Comparison of ENCODE assay signal across 18 mouse cellular contexts in the genomic region with DNA sequence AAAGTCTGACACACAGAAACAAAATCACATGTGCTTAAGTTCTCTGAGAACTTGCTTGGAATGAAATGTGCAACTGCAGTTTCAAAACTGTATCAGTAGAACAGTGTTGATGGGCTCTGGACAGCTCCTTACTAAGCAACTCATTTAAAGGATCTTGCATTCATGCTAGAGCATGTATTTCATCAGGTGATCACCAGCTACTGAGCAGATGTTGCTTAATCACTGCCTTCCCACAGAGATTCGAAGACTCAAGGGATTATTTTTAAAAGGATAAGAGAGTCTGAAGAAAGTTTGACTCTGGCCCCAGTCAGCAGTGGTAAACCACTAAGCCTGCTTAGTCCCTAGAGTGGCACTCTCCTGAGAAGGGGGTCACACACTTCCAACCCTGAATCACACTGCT.
DNase-seq lines count a peak whose midpoint lies in the region; ATAC-seq and TF ChIP-seq lines count a peak whose summit lies in the region.
"Had no signal": no experiment of that assay in that cellular context is flagged by ENCODE, and none has a peak within 500 bp of the region (broad histone marks: within the 10 kb centered on the region; RNA-seq: fewer than 3 reads in every experiment).

No protein-coding gene starts in this region.

- POLR2A ChIA-PET in Patski (lab: Charles Lee), result no interaction called here

- no peaks in the 10 kb centered on the region for H3K27me3 ChIP-seq in Patski
- H3K27me3 ChIP-seq: forebrain, embryonic 13.5 days; heart, embryonic 15.5 days; hindbrain, embryonic 13.5 days had no signal

- peak; percentile 93 for ATAC-seq in Patski
- ATAC-seq: forebrain, embryonic 13.5 days; hindbrain, postnatal 0 days had no signal

- CTCF ChIA-PET in Patski (lab: Charles Lee), result no interaction called here

- in situ Hi-C loops in Patski (cut with MboI; ENCODE audit: low pct_unique_long_range_greater_than_20kb), result no loop called here

- DNase-seq in adrenal gland, postnatal 10 days, result peak; percentile 8
- no peak for DNase-seq in adrenal gland, postnatal 4 days (ENCODE audit: low spot score in 2 of 2)
- DNase-seq in 3T3-L1 (ENCODE audit: low read depth, low spot score) (peak; percentile 44), Patski (ENCODE audit: low read depth, low spot score) (peak; percentile 74)
- peak; percentile 71 for DNase-seq in gonadal fat pad, adult 2 months (ENCODE audit: low read depth)
- no peak for DNase-seq in cerebellum, adult 11 months
- DNase-seq in cerebellum, postnatal 14 days, result no peak
- DNase-seq in frontal cortex, postnatal 14 days (ENCODE audit: low spot score in 2 of 2), result no peak
- DNase-seq: cerebellum, adult 18-20 months; cerebellum, adult 9-11 months; gastrocnemius, postnatal 10 days; heart, adult 2 months; heart, postnatal 14 days; kidney, adult 8-10 months had no signal

- no peak for TF ChIP-seq CTCF in Patski (IDR thresholded peaks at IDR 0.05)

Comparison
In these comparisons a context has a peak if more than half of its experiments do, and no peak if none do; other contexts are left out.
1. DNase-seq: peak in adrenal gland, postnatal 10 days (single experiment), 3T3-L1 (single experiment), Patski (single experiment) and gonadal fat pad, adult 2 months (single experiment); none in adrenal gland, postnatal 4 days (0 of 2), cerebellum, adult 11 months (single experiment), cerebellum, postnatal 14 days (0 of 2) and frontal cortex, postnatal 14 days (0 of 2).